Mouse (Mus musculus) Patski (cell line): ENCODE data around the gene Gse1. TPM values are rescaled to one million over a fixed set of nuclear protein-coding genes. Genes with fewer than 3 reads are reported as not detected.

ENCODE experiments used
- ATAC-seq: fragments of 100-300 bp; one replicate; pipeline ENCODE4 v1.8.0; 2021
- CTCF ChIA-PET: fragments of 350-600 bp; sonication (Branson Sonifier 250); formaldehyde crosslinking; loops from one replicate; lab custom pipeline; 2022; ENCODE audit warnings: inconsistent platforms; lab: Charles Lee
- POLR2A ChIA-PET: fragments of 350-600 bp; sonication (Branson Sonifier 250); formaldehyde crosslinking; loops from one replicate; lab custom pipeline; 2022; ENCODE audit warnings: antibody characterized with exemption, inconsistent platforms; lab: Charles Lee
- DNase-seq: peaks from one replicate; pipeline ENCODE4 v3.0.0-alpha.2; 2011; ENCODE audit warnings: low read depth, low spot score
- H3K27me3 ChIP-seq: fragments of 371-371 bp; one replicate; pipeline ENCODE4 v1.5.1; 2021
- CTCF ChIP-seq: fragments of 100-300 bp; IDR thresholded peaks from one replicate; pipeline ENCODE4 v1.5.1; 2021
- in situ Hi-C: fragments of 300-500 bp; cut with MboI; formaldehyde crosslinking; loops from 3 replicates; pipeline ENCODE4 v1.11.1; 2018; ENCODE audit warnings: low pct_unique_long_range_greater_than_20kb, mixed read lengths
- polyA plus RNA-seq: library from polyadenylated mRNA; unstranded; gene quantifications from one replicate; pipeline ENCODE4 v1.2.3, GENCODE M21; 2021

Gse1 gene
- polyA plus RNA-seq, 1 experiment from 2014 or later, result 19.8 TPM

DNA sequence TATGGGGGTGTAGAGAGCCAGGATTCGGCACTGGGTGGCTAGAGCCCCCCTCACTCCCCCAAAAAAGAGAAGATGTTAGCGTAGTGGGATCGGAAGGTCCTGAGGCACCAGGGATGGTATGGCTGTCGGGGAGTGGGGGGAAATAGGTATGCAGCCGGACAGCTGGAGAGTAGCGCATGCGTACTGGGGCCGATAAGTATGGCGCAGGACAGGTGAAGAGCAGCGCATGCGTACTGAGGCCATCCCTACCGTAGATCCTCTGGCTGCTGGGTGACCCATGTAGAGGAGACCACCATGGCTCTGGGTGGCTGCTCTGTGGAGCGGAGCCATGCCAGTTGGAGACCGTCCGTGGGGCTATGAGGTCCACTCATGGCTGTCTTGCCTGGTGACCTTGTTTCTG, 268.2 kb downstream of the Gse1 start:
- POLR2A ChIA-PET, result no interaction called here
- ATAC-seq (no peak), DNase-seq (no peak)
- no peak for TF ChIP-seq CTCF
- CTCF ChIA-PET, result no interaction called here
- in situ Hi-C loops, result no loop called here
- H3K27me3 ChIP-seq, result no peaks in the 10 kb centered on the region

DNA sequence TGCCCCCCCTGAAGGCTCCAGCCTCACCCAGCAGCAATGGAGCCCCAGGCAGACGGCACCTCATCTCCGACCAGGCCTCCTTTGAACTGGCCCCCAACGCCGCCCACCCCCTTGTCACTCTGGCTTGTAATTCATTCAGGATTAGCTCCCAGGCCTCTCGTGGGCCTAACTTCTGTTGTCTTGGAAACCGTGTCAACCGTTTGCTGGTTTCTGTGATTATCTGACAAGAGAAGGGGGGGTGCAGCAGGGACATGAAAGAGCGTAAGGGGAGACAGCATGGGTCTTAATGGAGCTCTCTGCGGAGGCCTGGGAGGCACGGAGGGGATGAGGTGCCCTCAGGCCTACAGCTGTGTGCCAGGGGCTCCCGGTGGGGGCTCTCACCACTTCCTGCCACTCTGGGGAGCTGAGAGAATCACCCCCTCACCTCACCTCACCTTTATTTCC, 269.3 kb downstream of the Gse1 start:
- in situ Hi-C loops, result no loop called here
- DNase-seq (no peak), ATAC-seq (no peak)
- POLR2A ChIA-PET, result interaction anchor here (0.6 kb wide), 1 partner anchor 333 kb away, joined by 3 read pairs; no protein-coding TSS in a partner anchor
- CTCF ChIA-PET, result no interaction called here
- no peak for TF ChIP-seq CTCF
- H3K27me3 ChIP-seq, result no peaks in the 10 kb centered on the region

DNA sequence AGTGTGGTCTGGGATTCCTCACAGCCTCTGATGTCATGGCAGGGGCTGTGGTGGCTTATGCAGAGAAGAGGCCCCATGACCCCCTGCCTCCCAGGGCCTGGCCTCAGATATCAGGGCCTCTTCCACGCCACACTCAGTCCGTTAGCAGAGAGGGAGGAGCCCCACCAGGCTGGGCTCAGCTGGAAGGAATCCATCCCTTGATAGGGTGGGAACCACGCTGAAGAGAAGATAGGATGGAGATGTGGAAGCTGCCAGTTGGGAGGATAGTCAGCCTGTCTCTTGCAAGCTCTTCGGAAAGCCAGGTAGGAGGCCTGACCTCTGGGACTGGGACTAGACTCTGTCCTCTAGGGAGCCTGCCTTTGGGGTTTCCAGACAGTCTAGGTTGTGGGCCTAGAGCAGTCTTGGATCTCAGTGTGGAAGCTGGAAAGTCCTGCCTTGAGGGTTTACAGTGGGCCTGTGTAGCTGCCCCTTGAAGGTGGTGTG, 270.1 kb downstream of the Gse1 start:
- H3K27me3 ChIP-seq, result no peaks in the 10 kb centered on the region
- TF ChIP-seq CTCF, result no peak
- in situ Hi-C loops, result no loop called here
- ATAC-seq (peak; percentile 22), DNase-seq (no peak)
- POLR2A ChIA-PET, result no interaction called here
- CTCF ChIA-PET, result interaction anchor here (1.0 kb wide), 2 partner anchors 36 to 96 kb away, joined by 3 to 4 read pairs; no protein-coding TSS in a partner anchor

- in situ Hi-C loops, result no loop called here
- TF ChIP-seq CTCF, result no peak
- ChIA-PET CTCF (interaction anchor here (1.0 kb wide), 2 partner anchors 36 to 95 kb away, joined by 3 to 4 read pairs; no protein-coding TSS in a partner anchor), POLR2A (no interaction called here)
- DNase-seq (peak; percentile 85), ATAC-seq (peak; percentile 91)
- no peaks in the 10 kb centered on the region for H3K27me3 ChIP-seq
These were observed 270.8 kb downstream of the Gse1 start for GRCm38 (mm10) chr8:120498926-120499605.

GRCm38 (mm10) chr8:120500701-120501261, 272.5 kb downstream of the Gse1 start:
- POLR2A ChIA-PET, result interaction anchor here (0.6 to 1.2 kb wide), 4 partner anchors 8 to 74 kb away, joined by 3 to 4 read pairs (median 3); no protein-coding TSS in a partner anchor
- DNase-seq, result no peak
- CTCF ChIA-PET, result interaction anchor here (1.0 kb wide), 1 partner anchor 9 kb away, joined by 3 read pairs; no protein-coding TSS in a partner anchor
- no peak for TF ChIP-seq CTCF
- no peak for ATAC-seq
- H3K27me3 ChIP-seq, result no peaks in the 10 kb centered on the region
- in situ Hi-C loops, result no loop called here

DNA sequence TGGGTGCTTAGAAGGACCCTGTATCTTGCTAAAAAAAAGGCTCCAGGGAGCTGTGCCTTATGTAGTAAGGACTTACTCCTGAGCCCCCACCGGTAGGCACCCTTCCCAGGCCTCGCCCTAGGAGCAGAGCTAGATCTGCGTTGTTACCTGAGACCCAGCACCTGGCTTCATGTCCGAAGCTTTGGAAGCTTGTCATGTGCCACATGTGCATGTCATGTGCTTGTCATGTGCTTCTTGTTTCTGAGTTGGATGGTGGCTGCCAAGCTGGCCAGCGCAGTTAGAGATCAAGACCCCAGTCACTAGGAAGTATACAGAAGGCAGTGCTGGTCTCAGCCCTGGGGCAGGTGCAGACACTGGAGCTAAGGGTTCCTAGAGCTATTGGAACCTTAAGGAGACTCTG, 273.2 kb downstream of the Gse1 start:
- DNase-seq (no peak), ATAC-seq (no peak)
- POLR2A ChIA-PET, result interaction anchor here (0.6 to 1.2 kb wide), 4 partner anchors 9 to 73 kb away, joined by 3 to 4 read pairs (median 3); no protein-coding TSS in a partner anchor
- no peak for TF ChIP-seq CTCF
- H3K27me3 ChIP-seq, result no peaks in the 10 kb centered on the region
- CTCF ChIA-PET, result interaction anchor here (1.0 kb wide), 1 partner anchor 10 kb away, joined by 3 read pairs; no protein-coding TSS in a partner anchor
- in situ Hi-C loops, result no loop called here

DNA sequence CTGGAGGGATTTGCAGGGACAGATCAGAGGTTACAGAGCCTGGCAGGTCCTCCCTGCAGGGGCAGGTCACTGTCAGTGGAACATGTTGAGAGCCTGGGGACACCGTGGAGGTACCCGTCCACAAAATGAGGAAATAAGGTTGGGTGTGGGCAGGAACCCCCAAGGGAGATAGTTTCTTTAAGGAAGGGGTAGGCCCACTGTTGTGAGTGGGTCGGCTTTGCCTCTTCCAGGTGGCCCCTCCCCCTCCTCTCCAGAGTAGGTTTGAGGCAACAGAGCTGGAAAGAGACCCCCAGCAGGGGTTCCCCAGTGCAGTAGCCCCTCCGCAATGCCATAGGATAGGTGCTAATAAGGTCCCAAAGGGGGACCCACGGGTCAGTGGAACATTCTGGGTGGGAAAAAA, 274.2 kb downstream of the Gse1 start:
- ATAC-seq (no peak), DNase-seq (no peak)
- POLR2A ChIA-PET, result interaction anchor here (0.6 kb wide), 1 partner anchor 85 kb away, joined by 4 read pairs; no protein-coding TSS in a partner anchor
- in situ Hi-C loops, result no loop called here
- TF ChIP-seq CTCF, result no peak
- CTCF ChIA-PET, result interaction anchor here (1.0 kb wide), 1 partner anchor 33 kb away, joined by 3 read pairs; no protein-coding TSS in a partner anchor
- H3K27me3 ChIP-seq, result no peaks in the 10 kb centered on the region

DNA sequence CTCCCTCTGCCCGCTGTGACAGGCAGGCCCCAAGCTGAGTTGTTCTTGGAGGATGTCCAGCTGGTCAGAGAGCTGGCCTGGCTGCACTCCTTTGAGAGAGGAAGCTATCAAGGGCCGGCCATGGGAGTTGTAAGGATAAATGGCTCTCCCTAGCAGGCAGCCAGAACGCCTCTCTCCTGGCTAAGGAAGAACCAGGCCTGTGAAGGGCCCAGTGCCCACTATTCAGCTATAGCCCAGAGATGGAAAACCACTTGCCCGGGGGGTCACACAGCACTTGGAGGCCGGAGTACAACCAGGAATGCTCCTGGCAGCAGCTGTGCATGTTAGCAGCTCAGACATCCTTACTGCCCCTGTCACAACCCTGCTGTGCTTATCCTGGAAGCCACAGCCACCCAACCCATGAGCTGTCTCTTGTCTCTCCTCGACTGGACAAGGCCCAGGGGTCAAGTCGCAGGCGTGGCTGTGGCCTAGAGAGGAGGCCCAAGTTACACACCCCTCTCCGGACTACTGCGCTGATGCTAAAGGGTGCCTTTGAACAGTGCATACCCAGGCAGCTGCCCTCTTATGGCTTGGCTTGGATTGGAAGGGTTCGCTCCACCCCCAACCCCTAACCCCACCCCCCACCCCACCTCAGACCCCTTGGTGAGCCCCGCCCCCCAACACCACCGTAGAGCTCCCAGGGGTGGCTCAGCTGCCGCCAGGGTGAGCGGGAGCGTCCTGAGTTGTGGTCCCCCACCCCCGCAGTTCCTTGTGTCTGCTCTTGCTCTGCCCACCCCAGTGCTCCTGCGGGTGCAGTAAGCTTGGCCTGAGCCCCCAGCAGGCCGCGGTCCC, 276.2 kb downstream of the Gse1 start:
- TF ChIP-seq CTCF, result no peak
- no peaks in the 10 kb centered on the region for H3K27me3 ChIP-seq
- DNase-seq (no peak), ATAC-seq (peak; percentile 58)
- ChIA-PET CTCF (interaction anchor here (0.7 to 1.4 kb wide), 3 partner anchors 15 to 203 kb away, joined by 3 to 5 read pairs (median 3); no protein-coding TSS in a partner anchor), POLR2A (interaction anchor here (0.5 kb wide), 1 partner anchor 1708 kb away, joined by 4 read pairs; no protein-coding TSS in a partner anchor)
- in situ Hi-C loops, result no loop called here

- ATAC-seq, result no peak
- in situ Hi-C loops, result no loop called here
- CTCF ChIA-PET, result interaction anchor here (0.7 to 1.4 kb wide), 2 partner anchors 14 to 30 kb away, joined by 3 to 5 read pairs; no protein-coding TSS in a partner anchor
- TF ChIP-seq CTCF, result no peak
- no peak for DNase-seq
- POLR2A ChIA-PET, result interaction anchor here (0.5 to 1.0 kb wide), 2 partner anchors 24 to 1709 kb away, joined by 4 read pairs; no protein-coding TSS in a partner anchor
- no peaks in the 10 kb centered on the region for H3K27me3 ChIP-seq
These were observed 276.8 kb downstream of the Gse1 start for GRCm38 (mm10) chr8:120505082-120505511.
